Mouse (Mus musculus): ENCODE measurements around the gene Ldha. TPM values are rescaled to one million over a fixed set of nuclear protein-coding genes. Genes with fewer than 3 reads are reported as not detected.
A peak's percentile ranks its signal among the peaks of the same experiment; 100 is the strongest.

Ldha gene
- total and polyA plus RNA-seq, 3 experiments = 613 to 2,637 (median 1,212) TPM

DNA sequence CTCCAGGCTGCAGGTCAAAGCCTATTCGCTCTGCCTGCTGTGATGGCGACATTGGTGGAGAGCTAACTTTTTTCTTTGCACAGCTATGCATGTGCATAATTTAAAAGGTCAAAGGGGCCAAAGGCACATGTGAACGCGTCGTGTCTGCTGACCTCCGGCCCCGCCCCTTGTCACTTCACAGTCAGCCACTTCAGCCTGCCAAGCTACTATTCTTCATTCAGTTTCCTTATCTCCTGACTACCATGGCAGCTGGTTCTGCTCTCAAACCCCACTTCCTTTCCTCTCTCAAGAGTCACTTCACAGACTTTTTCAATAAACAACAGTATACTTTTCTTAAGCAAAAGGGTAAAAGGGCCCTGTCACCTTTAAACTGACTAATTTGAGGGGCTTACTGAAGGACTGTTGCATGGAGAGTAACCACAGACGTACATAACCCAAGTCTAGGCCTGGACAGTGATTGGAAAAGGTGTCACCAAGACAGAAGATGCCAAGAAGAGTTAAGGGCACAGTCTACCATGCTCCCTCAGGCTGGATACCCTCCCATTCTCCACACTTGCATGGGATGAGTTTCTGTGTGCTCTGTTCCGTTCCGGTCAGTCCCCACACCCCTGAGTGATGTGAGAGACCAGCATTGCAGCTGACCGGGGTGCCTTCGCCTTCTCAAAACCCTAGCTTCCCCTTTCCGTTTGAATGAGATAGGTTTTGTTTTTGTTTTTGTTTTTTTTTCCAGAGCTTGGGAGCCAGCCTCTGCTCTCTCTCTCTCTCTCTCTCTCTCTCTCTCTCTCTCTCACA lies 10.3 kb upstream of the Ldha start (continued):
- peak; percentile 65; the same call in 1 of the 2 replicates for TF ChIP-seq BHLHE40 (IDR thresholded peaks at IDR 0.05; ENCODE audit: borderline replicate concordance, low read depth, low read length)
- no peak for TF ChIP-seq UBTF (IDR thresholded peaks at IDR 0.05; ENCODE audit: borderline replicate concordance, insufficient read depth, low read depth, low read length)
- TF ChIP-seq EP300 (IDR thresholded peaks at IDR 0.05; ENCODE audit: low read depth in 1 of 2, low read length in 2 of 2) = peak; percentile 79 to 80
- TF ChIP-seq TAL1 (IDR thresholded peaks at IDR 0.05; ENCODE audit: low read length) = peak; percentile 86
- TF ChIP-seq HCFC1 (IDR thresholded peaks at IDR 0.05; ENCODE audit: low read depth, low read length) = no peak
- peak; percentile 65; the same call in 1 of the 2 replicates for TF ChIP-seq MYC (IDR thresholded peaks at IDR 0.05; ENCODE audit: low read depth, low read length)
- TF ChIP-seq RCOR1 (IDR thresholded peaks at IDR 0.05; ENCODE audit: low read depth, low read length) = peak; percentile 50
- TF ChIP-seq E2F4 (IDR thresholded peaks at IDR 0.05; ENCODE audit: borderline replicate concordance, low read depth, low read length) = no peak
- no peak for TF ChIP-seq POLR2A (IDR thresholded peaks at IDR 0.05; ENCODE audit: control insufficient read depth in 1 of 2, insufficient read depth in 1 of 2, low read depth in 1 of 2, low read length in 2 of 2, poor library complexity in 1 of 2)
- TF ChIP-seq ZKSCAN1 (IDR thresholded peaks at IDR 0.05; ENCODE audit: low read depth, low read length) = no peak
- no peak for TF ChIP-seq NRF1 (IDR thresholded peaks at IDR 0.05; ENCODE audit: insufficient read depth, low read depth, low read length, poor library complexity, severe bottlenecking)
- no peak for TF ChIP-seq ZMIZ1 (IDR thresholded peaks at IDR 0.05; ENCODE audit: low read depth, low read length)
- peak; percentile 83 for TF ChIP-seq GATA1 (IDR thresholded peaks at IDR 0.05; ENCODE audit: low read depth, low read length)
- no peak for TF ChIP-seq MAFK (IDR thresholded peaks at IDR 0.05; ENCODE audit: borderline replicate concordance, low read depth, low read length)
- TF ChIP-seq NELFE (IDR thresholded peaks at IDR 0.05; ENCODE audit: low read depth, low read length) = no peak
- TF ChIP-seq ZNF384 (IDR thresholded peaks at IDR 0.05; ENCODE audit: low read depth, low read length) = peak; percentile 37
- no peak for TF ChIP-seq RAD21 (IDR thresholded peaks at IDR 0.05; ENCODE audit: low read depth, low read length)
- no peak for TF ChIP-seq JUND (IDR thresholded peaks at IDR 0.05; ENCODE audit: low read depth, low read length)

DNA sequence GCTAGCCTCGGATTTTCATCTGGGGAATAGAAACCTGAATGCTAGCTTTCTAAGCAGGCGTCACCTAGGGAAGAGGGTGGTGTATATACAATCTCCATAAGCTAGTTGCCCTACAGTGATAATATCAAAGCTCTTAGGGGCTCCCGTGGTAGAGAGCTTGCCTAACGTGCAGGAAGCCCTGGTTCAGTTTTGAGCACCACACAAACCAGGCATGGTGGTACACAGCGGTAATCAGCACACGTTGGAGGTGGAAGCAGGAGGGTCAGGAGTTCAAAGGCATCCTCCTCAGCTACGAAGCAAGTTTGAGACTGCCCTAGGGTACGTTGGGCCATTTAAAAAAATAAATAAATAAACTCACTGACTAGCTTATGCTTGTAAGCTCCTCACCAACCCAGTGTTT lies 9.6 kb upstream of the Ldha start:
- peaks cover 0 to 20% of the 10 kb centered on the region in 2 experiments; a peak in 2 of 4 replicates for H3K36me3 ChIP-seq (ENCODE audit: control insufficient read depth in 1 of 2, insufficient read depth in 2 of 2, low read length in 2 of 2)
- H3K27ac ChIP-seq (ENCODE audit: control insufficient read depth, low read depth, low read length) = peak overlapping the region; percentile 84
- TF ChIP-seq ETS1 (IDR thresholded peaks at IDR 0.05; ENCODE audit: low read depth, low read length) (0 out of 2 replicates have a peak, but pooled peaks have one; percentile 21), MYC (IDR thresholded peaks at IDR 0.05; ENCODE audit: low read depth, low read length) (no peak), SMC3 (IDR thresholded peaks at IDR 0.05; ENCODE audit: low read depth, low read length) (no peak), ZKSCAN1 (IDR thresholded peaks at IDR 0.05; ENCODE audit: low read depth, low read length) (no peak), RAD21 (IDR thresholded peaks at IDR 0.05; ENCODE audit: low read depth, low read length) (no peak), MAX (IDR thresholded peaks at IDR 0.05; ENCODE audit: low read length) (0 out of 2 replicates have a peak, but pooled peaks have one; percentile 5), NELFE (IDR thresholded peaks at IDR 0.05; ENCODE audit: low read depth, low read length) (no peak), ELF1 (IDR thresholded peaks at IDR 0.05; ENCODE audit: low read depth, low read length) (no peak), MEF2A (IDR thresholded peaks at IDR 0.05; ENCODE audit: extremely low read depth, insufficient replicate concordance, low read depth, low read length, poor library complexity, severe bottlenecking) (no peak), MXI1 (IDR thresholded peaks at IDR 0.05; ENCODE audit: low read depth, low read length) (peak; percentile 48), SIN3A (IDR thresholded peaks at IDR 0.05; ENCODE audit: low read length) (peak; percentile 48), MAZ (IDR thresholded peaks at IDR 0.05; ENCODE audit: low read depth, low read length) (no peak), ZNF384 (IDR thresholded peaks at IDR 0.05; ENCODE audit: low read depth, low read length) (no peak), EP300 (IDR thresholded peaks at IDR 0.05; ENCODE audit: low read depth in 1 of 2, low read length in 2 of 2) (0 out of 4 replicates have a peak, but pooled peaks of 1 of the 2 experiments have one; percentile 2), CHD2 (IDR thresholded peaks at IDR 0.05; ENCODE audit: low read length) (no peak), POLR2AphosphoS2 (IDR thresholded peaks at IDR 0.05; ENCODE audit: low read length) (no peak)
- H3K9me3 ChIP-seq (replicated peaks; ENCODE audit: insufficient read depth, low read length) = no peaks in the 10 kb centered on the region
- peaks cover 21 to 38% of the 10 kb centered on the region in 2 experiments for H3K4me1 ChIP-seq (ENCODE audit: control insufficient read depth in 1 of 2, insufficient read depth in 2 of 2, low read length in 2 of 2)
- no peaks in the 10 kb centered on the region for H3K27me3 ChIP-seq (ENCODE audit: control insufficient read depth in 1 of 2, insufficient read depth in 2 of 2, low read length in 2 of 2)
- H3K9ac ChIP-seq (ENCODE audit: control insufficient read depth, low read depth, low read length, poor library complexity, severe bottlenecking) = peak overlapping the region; percentile 43
- peak overlapping the region; percentile 36 to 43 for H3K4me3 ChIP-seq (ENCODE audit: control insufficient read depth in 1 of 2, insufficient read depth in 1 of 2, low read depth in 2 of 2, low read length in 2 of 2)
- H3K79me2 ChIP-seq (ENCODE audit: control insufficient read depth, insufficient read depth, low read length, poor library complexity) = no peaks in the 10 kb centered on the region
- peak; percentile 58 for DNase-seq (ENCODE audit: low read depth, low spot score)

Measured in MEL (cell line).